Mouse (Mus musculus): Measurements from ENCODE around the gene Mib2.
"Not testable (repeated sequence)": the region's sequence is repeated elsewhere in the genome, so short reads cannot be mapped to it uniquely, and the experiment has no call there.

Gene Mib2

DNA sequence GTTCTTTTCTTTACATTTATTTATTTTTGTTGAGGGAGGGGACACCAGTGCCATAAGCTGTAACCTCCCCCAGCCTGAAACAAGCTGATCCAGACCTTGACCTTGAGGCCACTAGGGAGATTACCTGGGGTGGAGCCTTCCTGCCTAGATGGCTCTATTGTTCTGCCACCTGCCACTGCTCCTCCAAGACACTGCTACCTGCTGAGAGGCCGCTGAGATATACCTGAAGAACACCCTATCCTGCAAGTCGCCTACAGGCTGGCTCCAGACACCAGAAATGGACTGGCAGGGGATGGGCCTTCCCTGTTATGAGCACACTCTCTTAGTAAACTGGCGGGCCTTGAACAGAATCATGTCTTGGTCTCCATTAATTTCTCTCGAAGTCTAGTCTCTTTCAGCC lies 1.2 kb upstream of the Mib2 start:
- DNase-seq = not testable (repeated sequence)

DNA sequence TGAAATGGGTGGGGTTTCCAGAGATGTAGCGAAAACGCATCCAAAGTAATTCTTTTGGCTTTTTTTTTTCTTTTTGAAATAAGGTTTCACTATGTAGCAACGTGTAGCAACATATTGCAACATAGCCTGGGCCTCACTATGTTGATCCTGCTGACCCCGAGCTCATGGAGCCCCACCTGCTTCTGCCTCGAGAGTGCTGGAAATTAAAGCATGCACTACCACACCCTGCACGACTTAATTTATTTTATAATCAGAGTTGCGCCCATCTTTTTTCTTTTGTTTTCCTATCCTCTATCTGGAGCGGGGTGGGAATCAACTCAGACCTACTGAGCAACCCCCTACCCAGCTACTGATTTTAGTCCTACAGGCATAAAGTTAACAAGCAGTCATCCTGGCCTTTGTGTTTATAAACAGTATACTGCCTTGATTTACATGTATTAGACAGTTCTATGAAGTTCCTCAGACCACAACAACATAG lies 639 bp upstream of the Mib2 start:
- DNase-seq = no peak

DNA sequence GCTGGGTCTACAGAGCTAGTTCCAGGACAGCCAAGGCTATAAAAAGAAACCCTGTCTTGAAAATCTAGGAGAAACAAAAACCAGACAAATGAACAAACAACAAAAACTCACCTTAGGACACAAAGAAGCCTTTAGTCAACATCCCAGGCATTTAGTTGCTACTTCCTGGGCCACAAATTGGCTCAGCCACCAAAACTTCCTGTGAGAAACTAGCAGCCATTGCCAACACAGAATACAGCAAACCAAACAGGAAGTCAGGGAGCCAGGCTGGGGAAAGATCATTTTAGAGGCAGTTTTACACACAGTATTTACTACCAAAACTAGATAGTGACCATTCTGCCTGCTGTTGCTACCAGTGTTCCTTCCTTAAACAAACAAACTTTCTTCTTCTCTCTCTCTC lies 2.1 kb downstream of the Mib2 start:
- DNase-seq = no peak

DNA sequence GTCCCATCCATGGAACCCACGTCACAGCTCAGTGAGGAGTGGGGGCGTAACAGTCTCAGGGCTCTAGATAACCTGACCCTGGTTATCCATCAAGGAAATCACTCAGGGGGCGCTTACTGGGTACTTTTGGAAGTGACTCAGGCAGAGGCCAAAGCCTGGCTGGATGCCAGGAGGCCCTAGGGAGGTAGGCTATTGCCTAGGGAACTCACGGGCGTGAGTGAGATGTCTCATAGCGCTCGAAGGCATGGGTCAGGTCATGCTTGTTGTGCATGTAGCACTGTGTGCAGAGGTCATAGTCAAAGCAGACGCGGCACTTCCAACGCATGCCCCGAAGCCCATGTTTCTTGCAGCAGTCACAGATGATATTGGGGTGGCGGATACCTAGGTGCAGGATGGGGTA lies 8.4 kb downstream of the Mib2 start:
- DNase-seq = no peak

DNA sequence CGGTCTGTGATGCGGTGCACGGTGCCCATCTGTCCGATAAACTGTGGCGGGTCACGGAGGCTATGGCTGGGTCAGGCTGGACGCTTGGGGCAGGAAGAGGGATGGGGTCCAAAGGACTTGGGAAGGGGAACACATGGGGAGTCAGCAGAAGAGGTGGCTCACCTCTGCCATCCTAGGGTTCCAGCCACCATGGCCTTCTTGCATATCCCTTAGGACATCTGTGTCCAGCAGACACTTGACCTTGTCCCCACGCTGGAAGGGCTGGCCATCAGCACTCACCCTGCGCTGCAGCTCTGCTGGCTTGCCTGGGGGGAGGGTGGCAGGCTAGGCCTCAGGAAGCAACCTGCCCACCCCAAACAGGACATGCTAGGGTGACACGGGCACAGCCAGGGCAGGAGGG lies 10.0 kb downstream of the Mib2 start:
- no peak for DNase-seq

DNA sequence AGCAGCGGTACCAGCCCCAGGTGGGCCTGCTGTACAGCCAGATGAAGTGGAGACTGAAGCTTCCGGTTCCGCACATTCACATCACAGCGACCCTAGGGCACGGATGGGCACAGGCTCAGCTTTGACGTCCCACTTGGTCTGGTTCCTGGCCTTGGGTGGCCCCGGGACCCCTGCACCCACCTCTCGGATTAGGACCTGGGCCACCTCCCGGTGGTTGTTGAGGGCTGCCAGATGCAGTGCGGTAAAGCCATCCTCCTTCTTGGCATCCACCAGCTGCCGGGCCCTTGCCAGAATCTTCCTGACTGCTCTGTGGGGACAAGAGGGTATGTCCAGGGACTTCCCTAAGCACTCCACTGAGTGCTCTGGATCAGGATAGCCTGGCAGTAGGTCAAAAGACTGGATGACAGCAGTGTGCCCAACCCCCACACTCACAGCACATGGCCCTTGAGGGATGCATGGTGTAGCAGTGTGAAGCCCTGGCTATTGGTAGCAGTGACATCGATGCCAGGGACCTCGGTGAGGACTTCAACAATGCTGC lies 12.7 kb downstream of the Mib2 start:
- DNase-seq = no peak

DNA sequence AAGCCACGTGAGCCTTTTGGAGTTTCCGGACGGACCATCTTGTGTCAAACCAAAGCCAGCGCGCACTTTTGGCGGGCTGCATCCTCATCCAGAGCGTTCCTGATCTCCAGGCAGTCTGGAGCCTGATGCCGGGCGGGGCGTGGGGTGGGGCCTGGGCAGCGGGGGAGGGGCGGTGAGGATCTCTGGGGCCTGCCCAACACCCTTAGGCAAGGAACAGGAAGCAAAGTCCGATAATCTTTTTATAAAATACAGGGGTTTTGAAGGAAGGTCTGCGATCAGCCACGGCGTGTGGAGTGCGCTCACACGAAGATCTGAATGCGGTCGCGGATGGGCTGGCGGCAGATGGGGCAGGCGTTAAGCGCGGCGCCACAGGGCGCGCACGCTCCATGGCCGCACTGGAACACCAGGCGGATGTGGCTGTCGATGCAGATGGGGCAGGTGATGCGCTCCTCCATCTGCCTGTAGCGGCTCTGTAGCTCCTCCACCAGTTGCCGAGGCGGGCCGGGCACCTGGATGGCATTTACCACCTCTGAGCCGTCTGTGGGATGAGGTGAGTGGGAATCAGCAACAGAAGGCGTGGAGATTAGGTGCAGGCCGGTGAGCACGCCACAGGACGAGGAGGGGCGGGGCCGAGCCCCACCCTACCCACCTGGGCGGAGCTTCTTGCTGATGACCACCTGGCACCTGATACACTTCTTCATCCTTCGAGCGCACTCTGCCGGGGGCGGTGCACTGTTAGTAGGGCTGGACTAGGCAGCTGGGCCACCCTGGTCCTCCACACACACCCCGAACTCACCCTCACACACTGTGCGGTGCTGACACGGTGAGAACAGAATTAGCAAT lies 14.3 kb downstream of the Mib2 start:
- peak in 1 of 2 experiments; percentile 48 for DNase-seq

DNA sequence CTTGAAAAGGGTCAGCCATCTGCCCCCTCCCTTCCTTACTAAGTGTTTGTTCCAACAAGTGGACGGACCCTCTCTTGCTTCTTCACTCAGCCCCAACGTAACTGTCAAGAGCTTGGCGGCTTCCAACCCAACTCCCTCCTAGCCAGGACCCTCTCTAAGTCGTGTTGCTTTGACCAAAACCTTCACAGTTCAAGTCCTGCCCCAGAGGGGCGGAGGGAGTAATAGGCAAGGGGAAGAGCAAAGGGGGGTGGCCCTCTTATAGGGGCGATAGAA lies 14.9 kb downstream of the Mib2 start:
- no peak for DNase-seq

DNA sequence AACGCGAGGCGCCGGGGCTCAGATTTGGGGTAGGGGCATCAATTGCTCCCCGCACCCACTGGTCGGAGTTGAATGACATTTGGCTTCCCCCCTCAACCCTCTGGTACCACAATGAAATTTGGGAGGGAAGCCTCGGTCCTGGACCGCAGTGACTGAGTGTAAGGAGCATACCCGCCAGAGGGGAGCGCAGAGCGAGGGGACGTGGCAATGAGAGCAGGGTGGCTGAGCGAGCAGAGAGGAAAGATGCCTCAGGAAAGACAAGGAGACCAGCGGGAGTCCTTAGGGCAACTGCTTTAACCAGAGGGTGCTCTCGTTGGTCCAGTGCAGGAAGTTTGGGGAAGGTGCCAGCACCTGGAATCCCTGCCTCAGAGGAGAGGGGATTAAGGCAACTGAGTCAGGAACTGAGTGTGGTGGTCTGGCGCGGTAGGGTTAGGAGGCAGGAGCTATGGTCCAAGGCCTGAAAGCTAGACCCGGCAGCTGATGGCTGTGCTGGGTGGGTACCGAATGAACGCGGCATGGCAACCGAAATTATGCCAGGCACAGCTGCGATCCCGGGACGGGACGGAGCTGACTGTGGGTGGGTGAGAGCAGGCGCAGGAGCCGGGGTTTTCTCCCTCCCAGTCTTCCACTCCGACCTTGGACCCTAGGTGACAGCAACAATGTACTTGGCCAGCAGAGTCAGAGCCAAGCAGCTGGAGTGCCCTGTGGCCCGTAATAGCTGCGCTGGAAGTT lies 15.4 kb downstream of the Mib2 start:
- DNase-seq = no peak

DNA sequence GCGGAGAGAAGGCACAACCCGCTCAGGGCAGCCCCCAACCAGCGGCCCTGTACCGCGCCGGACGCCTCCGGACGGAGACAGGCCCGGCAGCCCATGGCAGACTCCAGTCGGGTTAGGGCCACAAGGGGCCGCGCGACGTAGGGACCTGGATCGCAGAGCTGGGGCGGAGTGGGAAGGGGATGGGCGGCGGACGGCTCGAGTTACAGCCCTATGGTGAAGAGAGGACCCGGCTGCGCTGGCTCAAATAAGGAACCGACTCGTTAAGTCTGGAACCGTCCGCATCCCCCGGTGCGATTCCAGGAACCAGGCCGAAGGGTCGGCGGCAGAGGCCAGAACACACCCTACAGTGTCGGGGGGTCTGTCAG lies 15.9 kb downstream of the Mib2 start, which contains the start of gene Mmp23:
Mmp23 (minus strand) TSS at position 299 of the 365 bp plus-strand sequence.
- no peak for DNase-seq

DNA sequence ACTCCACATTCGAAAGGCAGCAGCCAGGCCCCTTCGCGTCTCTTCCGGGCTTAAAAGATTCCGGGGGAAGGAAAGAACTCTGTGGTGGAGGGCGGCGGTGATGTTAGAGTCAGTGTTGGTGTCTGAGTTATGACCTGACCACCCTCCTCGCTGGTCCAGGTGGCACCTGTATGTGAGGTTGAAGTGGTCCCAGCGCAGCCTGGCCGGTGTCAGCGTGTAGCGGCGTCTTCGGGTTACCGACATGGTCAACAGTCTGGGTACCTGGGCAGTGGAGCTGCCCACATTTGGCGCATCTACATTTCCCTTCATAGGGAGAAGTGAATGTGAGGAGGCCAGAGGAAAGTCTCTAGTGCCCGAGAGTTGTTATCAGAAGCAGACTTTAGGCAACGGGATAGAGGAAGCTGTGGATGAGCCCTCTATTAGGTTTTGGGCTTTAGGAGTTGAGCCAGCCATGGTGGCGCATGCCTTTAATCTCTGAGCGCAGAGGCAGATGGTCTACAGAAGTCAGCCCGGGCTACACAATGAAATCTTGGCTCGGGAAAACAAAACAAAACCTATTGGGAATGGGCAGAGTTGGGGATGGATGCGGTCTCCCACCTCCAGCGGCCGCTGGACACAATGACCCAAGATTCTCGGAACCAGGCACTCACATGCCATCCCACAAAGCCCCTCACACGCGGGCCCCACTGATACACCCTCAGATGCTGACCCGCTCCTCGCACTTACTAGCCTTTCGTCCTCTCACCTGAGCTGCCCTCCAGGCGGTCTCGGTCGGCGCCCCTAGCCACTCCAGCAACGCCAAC lies 16.5 kb downstream of the Mib2 start:
- DNase-seq = no peak

DNA sequence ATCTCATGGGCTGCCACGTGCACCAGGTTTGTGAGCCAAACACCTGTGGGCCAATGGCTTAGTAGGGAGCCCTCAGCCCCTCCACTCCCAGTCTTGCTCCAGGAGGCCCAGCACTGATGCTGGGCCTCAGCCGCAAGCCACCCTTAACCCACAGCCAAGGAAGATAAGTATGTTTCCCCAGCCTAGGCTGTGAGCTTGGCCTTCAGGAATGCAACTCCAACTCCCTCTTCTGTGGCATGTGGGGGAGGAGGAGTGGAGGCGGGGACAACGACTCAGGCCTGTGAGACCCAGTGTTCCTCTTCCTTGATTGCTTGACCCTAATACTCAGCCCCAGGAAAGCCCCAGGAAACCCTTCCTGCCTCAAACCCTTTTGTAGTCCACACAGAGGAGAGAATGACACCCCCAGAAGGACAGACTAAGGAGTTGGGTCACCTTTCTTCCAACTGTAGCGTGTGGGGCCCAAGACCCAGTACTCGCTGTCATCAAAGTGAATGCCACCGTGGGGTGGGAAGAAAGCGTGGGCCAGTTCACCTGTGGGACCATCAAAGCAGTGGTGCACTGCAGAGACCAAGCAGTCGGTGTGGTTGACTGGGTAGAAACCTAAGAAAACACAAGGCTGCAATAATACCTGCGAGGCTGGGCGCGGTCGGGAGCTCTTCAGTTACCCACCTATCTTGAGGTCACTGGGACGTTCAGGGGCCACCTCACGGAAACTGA lies 17.3 kb downstream of the Mib2 start:
- no peak for DNase-seq

DNA sequence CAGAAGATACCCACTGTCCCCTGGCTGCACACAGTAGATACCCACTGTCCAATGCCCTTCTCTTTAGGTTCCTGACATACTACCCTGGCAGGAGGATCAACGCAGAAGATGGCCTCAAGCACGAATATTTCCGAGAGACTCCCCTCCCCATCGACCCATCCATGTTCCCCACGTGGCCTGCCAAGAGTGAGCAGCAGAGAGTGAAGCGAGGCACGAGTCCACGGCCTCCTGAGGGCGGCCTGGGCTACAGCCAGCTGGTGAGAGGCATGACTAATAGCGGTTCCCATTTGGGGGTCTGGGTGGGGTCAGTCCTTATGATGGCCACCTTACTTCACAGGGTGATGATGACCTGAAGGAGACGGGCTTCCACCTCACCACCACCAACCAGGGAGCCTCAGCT lies 19.6 kb downstream of the Mib2 start:
- no peak for DNase-seq

DNA sequence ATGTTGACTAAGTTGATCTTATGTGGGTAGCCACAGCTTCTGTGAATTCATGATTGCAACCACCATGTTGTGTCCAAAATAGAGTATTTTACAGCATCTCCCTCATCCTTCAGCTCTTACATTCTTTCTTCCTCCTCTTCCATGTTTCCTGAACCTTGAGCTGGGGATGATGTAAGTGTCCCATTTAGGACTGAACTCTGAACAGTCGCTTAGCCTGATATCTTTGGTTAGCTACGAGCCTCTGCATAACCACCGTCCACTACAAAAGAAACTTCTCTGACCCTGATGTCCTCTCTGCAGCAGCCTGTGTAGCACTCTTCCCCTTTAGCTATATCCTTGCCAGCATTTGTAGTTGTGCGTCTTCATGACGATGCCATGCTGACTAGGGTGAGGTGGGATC lies 23.3 kb downstream of the Mib2 start:
- no peak for DNase-seq

DNA sequence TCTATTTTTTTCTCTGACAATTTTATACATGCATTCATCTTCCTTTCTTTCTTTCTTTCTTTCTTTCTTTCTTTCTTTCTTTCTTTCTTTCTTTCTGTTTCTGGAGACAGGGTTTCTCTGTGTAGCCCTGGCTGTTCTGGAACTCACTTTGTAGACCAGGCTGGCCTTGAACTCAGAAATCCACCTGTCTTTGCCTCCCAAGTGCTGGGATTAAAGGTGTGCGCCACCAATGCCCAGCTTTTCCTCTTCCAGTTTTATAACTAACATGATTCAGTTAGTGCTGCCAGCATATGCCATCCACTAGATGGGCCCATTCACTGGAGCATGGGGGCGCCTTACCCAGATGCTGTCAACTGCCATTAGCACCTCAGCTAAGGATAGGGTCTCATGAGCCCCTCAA lies 23.7 kb downstream of the Mib2 start, which contains the start of gene Gm10563:
Gm10563 (minus strand) TSS at position 101 of the 400 bp plus-strand sequence.
- DNase-seq = not testable (repeated sequence)

DNA sequence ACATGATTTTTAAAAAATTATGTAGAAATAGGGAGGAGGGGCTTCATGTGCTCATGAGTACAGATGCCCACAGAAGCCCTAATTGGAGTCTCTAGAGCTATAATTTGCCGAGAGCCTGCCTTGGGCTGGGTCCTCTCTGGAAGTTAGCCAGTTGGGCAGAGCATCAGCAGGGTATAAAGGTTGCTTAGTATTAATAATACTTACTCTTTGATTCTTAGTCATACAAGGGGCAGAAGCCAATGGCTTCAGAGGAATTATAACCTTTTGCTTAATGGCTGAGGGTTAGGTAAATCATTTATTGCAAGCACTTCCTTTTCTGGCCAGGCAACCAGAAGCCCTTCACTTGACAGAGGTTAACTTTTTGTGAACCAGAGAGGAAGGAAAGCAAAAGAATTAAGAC lies 25.5 kb downstream of the Mib2 start:
- DNase-seq = no peak

DNA sequence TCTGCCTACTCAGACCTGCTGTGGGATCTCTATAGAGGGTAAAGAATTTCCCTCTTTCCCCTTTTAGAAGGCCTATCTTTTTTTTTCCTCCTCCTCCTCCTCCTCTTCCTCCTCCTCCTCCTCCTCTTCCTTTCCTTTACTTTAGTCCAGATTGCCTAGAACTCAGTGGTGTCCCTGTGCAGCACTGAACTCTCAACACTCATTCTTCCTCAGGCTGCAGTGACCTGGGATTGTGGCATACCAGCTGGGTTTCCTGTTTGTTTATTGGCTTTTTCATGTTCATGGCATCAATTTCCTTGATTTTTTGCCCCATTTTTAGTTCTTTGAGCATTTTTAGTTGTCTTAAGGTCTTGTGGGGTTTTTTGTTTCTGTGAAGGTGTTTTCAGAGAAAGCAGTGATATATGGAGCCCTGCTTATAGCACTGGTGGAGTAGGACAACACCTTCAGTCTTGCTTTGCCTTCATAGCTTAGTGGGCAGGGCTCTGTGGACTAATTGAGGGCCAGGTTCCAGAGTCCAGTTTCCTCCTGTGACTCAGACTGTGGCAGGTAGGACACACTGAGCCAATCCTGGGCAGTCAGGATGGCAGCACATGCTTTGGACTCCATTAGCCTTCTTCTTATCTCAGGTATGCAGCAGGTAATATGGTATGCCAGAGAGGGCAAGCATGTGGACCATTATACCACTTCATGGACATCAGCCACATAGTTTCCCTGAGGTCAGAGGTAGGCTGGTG lies 33.1 kb downstream of the Mib2 start:
- DNase-seq = no peak

DNA sequence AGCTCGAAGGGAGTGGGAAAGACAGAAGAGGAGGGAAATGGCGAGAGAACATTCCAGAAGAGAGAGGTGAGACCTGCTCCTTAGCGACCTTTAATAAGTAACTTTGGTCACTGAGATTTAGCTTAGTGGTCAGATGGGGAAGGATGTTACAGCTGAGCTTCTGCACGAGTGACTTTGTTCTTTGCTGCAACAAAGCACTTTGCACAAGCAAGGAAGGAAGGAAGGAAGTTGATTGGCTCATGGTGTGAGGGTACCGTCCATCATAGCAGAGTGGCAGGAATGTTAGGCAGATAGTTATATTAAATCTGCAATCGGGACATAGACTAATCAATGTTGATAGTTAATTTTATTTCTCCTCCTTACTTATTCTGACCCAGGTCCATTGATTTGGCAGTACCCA lies 38.7 kb downstream of the Mib2 start:
- no peak for DNase-seq

DNA sequence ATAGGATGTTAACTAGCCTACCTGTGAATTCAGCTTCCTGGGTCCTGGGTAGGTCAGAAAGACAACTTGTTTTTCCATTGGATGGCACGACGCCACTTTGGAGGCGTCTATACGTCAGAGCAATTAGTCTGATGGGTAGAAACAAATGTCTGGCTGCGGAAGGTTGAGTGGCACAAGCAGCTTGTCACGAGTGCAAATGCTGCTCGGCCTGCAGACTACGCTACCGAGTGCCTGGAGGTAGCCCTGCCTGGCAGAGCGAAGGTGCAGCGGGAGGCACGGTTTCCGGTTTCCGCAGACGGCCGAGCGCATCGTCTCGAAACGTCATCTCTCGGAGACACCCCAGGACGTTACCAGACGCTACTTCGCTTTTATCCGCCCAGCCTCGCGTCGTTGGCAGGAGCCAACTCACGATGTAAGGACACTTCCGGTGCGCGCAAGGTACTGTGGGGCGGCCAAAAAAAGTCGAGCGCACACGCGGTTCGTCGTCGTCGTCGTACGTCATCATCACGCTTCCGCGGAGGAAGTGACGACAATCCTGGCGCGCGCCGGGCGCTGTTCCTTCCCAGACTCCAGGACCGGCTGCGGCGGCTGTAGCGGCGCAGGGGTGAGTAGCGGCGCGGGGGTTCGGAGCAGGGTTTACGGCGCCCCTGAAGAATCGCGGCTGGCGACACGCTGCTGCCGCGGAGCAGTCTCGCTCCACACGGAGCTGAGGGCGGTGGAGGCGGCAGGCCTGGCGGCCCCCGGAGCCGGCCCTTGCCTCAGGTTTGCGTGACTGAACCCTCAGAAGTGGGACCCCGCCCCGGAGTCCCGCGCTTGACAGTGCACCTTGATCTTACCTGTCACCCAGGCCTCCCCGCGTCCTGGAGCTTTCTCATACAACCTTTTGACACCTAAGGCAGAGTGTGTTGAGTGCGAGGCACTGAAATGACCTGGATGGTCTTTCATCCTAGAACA lies 44.4 kb downstream of the Mib2 start, which contains the start of gene Cdk11b:
Cdk11b (plus strand) TSS at position 517 of the 954 bp plus-strand sequence.
- peak; percentile 92 to 96 for DNase-seq

DNA sequence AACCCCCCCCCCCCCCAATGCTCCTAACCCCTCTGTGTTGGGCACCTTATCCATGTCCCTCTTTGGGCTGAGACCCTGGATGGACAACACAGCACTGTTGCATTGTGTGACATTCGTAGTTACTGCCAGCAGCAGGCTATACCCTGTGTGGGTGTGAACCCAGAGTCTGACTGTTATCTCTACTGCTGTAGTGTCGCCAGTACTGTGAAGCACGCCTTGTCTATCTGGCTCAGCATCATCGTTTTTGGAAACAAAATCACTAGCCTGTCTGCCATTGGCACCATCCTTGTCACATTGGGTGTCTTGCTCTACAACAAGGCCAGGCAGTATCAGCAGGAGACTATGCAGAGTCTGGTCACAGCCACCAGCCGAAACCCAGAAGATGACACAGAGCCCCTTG lies 50.7 kb downstream of the Mib2 start:
- DNase-seq = no peak

Data from thymus, adult 18-20 months (tissue).